In the genomic region with DNA sequence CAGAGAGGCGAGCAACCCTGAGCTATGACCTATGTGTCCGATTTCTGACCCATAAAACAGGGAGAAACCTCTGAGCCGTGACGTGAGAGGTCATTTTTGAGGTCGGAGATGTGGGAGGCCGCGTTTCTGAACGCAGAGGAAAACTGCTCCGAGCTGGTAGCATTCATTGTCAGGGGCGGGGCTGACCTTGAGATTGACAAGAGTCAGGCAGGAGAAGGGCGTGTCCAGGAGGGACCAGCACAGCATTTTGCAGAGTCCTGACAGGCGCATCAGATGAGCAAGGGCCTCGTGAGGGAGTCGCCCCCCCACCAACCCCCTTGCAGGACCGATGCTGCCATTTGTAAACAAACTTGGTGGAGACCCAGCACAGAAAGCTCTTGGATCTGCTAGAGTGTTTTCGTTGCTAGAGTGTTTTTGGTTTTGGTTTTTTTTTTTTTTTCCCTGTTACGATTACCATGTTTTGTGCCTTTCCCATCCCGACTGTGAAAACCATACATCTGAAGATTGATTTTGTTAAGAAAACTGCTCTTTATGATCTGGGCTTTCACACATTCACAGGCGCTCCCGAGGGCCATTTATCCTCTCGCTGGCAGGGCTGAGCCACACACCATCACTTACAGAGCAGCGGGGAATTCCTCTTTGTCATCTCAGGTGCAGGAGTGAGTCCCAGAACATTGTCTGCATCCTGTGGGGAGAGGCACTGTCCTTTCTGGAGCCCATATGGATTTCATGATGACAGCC, we compare ENCODE assay signal across 7 mouse cellular contexts.
DNase-seq lines count a peak whose midpoint lies in the region; ATAC-seq and TF ChIP-seq lines count a peak whose summit lies in the region.

No protein-coding gene starts in this region.

- peaks cover 6% of the 10 kb centered on the region; the same call in 1 of the 2 replicates for H3K9me3 ChIP-seq in midbrain, embryonic 10.5 days (replicated peaks)
- no peaks in the 10 kb centered on the region for H3K9me3 ChIP-seq in midbrain, postnatal 0 days (ENCODE audit: low read length)
- peaks cover 4% of the 10 kb centered on the region; the same call in 1 of the 2 replicates for H3K9me3 ChIP-seq in embryonic facial prominence, embryonic 10.5 days
- peaks cover 3% of the 10 kb centered on the region; the same call in 1 of the 2 replicates for H3K9me3 ChIP-seq in intestine, embryonic 14.5 days (ENCODE audit: control insufficient read depth, low read length)
- H3K9me3 ChIP-seq in neural tube, embryonic 11.5 days (ENCODE audit: control insufficient read depth, low read length), result no peaks in the 10 kb centered on the region

- peak overlapping the region; percentile 80 for H3K27ac ChIP-seq in midbrain, embryonic 10.5 days (replicated peaks)
- H3K27ac ChIP-seq in midbrain, postnatal 0 days (ENCODE audit: low read depth, low read length), result no peak overlapping the region
- peak overlapping the region; percentile 68; the same call in 1 of the 2 replicates for H3K27ac ChIP-seq in embryonic facial prominence, embryonic 10.5 days (replicated peaks)
- no peak overlapping the region for H3K27ac ChIP-seq in intestine, embryonic 14.5 days (ENCODE audit: low read depth)
- peak overlapping the region; percentile 58; the same call in 1 of the 2 replicates for H3K27ac ChIP-seq in neural tube, embryonic 11.5 days (ENCODE audit: low read depth, low read length)

- H3K27me3 ChIP-seq in midbrain, embryonic 10.5 days (ENCODE audit: low read depth, poor library complexity, severe bottlenecking), result 0 out of 2 replicates have a peak, but pooled peaks cover 7% of the 10 kb centered on the region
- no peaks in the 10 kb centered on the region for H3K27me3 ChIP-seq in midbrain, postnatal 0 days (ENCODE audit: insufficient read depth, low read length)
- H3K27me3 ChIP-seq in embryonic facial prominence, embryonic 10.5 days (replicated peaks; ENCODE audit: low read depth, poor library complexity, severe bottlenecking), result peaks cover 2% of the 10 kb centered on the region; the same call in 1 of the 2 replicates
- no peaks in the 10 kb centered on the region for H3K27me3 ChIP-seq in intestine, embryonic 14.5 days (replicated peaks; ENCODE audit: control insufficient read depth, insufficient read depth, low read length)
- H3K27me3 ChIP-seq in neural tube, embryonic 11.5 days (ENCODE audit: control insufficient read depth, insufficient read depth, low read length), result no peaks in the 10 kb centered on the region

- no peaks in the 10 kb centered on the region for H3K36me3 ChIP-seq in midbrain, embryonic 10.5 days
- H3K36me3 ChIP-seq in midbrain, postnatal 0 days (ENCODE audit: insufficient read depth, low read length), result no peaks in the 10 kb centered on the region
- no peaks in the 10 kb centered on the region for H3K36me3 ChIP-seq in embryonic facial prominence, embryonic 10.5 days (replicated peaks)
- no peaks in the 10 kb centered on the region for H3K36me3 ChIP-seq in intestine, embryonic 14.5 days (ENCODE audit: control insufficient read depth, insufficient read depth, low read length)
- no peaks in the 10 kb centered on the region for H3K36me3 ChIP-seq in neural tube, embryonic 11.5 days (ENCODE audit: control insufficient read depth, insufficient read depth, low read length)

- no peak overlapping the region for H3K9ac ChIP-seq in midbrain, postnatal 0 days (replicated peaks; ENCODE audit: low read length, poor library complexity, severe bottlenecking)
- H3K9ac ChIP-seq in intestine, embryonic 14.5 days (ENCODE audit: low read length), result no peak overlapping the region
- no peak overlapping the region for H3K9ac ChIP-seq in neural tube, embryonic 11.5 days (ENCODE audit: low read length)

- peak; percentile 39 for DNase-seq in midbrain, embryonic 10.5 days (ENCODE audit: low spot score)
- DNase-seq in midbrain, postnatal 0 days (ENCODE audit: low spot score), result no peak
- DNase-seq in embryonic facial prominence, embryonic 10.5 days (ENCODE audit: low spot score), result peak; percentile 52
- no peak for DNase-seq in intestine, embryonic 14.5 days (ENCODE audit: low spot score)
- DNase-seq in neural tube, embryonic 11.5 days (ENCODE audit: low spot score), result peak; percentile 54
- no peak for DNase-seq in left cerebral cortex, postnatal 36 days (ENCODE audit: low spot score in 2 of 2)
- DNase-seq in cerebellum, postnatal 4 days (ENCODE audit: low spot score in 2 of 2), result no peak

- no peak for ATAC-seq in midbrain, postnatal 0 days (ENCODE audit: low FRiP score)
- 0 out of 2 replicates have a peak, but pooled peaks have one; percentile 44 for ATAC-seq in intestine, embryonic 14.5 days (replicated peaks; ENCODE audit: low FRiP score, low TSS enrichment, low read depth)
- ATAC-seq in neural tube, embryonic 11.5 days (ENCODE audit: insufficient read depth, low FRiP score, low TSS enrichment), result no peak

- H3K4me2 ChIP-seq in midbrain, postnatal 0 days (ENCODE audit: low read depth, low read length, poor library complexity, severe bottlenecking), result no peak overlapping the region
- peak overlapping the region; percentile 33 for H3K4me2 ChIP-seq in intestine, embryonic 14.5 days (ENCODE audit: low read length)
- peak overlapping the region; percentile 27 for H3K4me2 ChIP-seq in neural tube, embryonic 11.5 days (ENCODE audit: low read depth)

- TF ChIP-seq CTCF in midbrain, postnatal 0 days (IDR thresholded peaks at IDR 0.05), result no peak

- intact Hi-C loops in left cerebral cortex, postnatal 36 days (cut with DNase I), result no loop called here

- peak overlapping the region; percentile 35 for H3K4me3 ChIP-seq in midbrain, embryonic 10.5 days
- no peak overlapping the region for H3K4me3 ChIP-seq in midbrain, postnatal 0 days (ENCODE audit: low read depth, low read length)
- peak overlapping the region; percentile 43 for H3K4me3 ChIP-seq in embryonic facial prominence, embryonic 10.5 days
- no peak overlapping the region for H3K4me3 ChIP-seq in intestine, embryonic 14.5 days (ENCODE audit: low read depth, low read length)
- no peak overlapping the region for H3K4me3 ChIP-seq in neural tube, embryonic 11.5 days (ENCODE audit: low read depth, low read length)

- H3K4me1 ChIP-seq in midbrain, embryonic 10.5 days, result peaks cover 34% of the 10 kb centered on the region
- peaks cover 13% of the 10 kb centered on the region; the same call in 1 of the 2 replicates for H3K4me1 ChIP-seq in midbrain, postnatal 0 days (ENCODE audit: insufficient read depth, low read length)
- H3K4me1 ChIP-seq in embryonic facial prominence, embryonic 10.5 days, result peaks cover 22% of the 10 kb centered on the region
- peaks cover 10% of the 10 kb centered on the region; the same call in 1 of the 2 replicates for H3K4me1 ChIP-seq in intestine, embryonic 14.5 days (replicated peaks; ENCODE audit: control insufficient read depth, insufficient read depth, low read length)
- H3K4me1 ChIP-seq in neural tube, embryonic 11.5 days (ENCODE audit: control insufficient read depth, insufficient read depth, low read length), result peaks cover 12% of the 10 kb centered on the region

- WGBS in midbrain, embryonic 10.5 days, result 18% methylated on average over 22 of the region's 22 CpGs
- 17% methylated on average over 22 of the region's 22 CpGs for WGBS in midbrain, postnatal 0 days
- WGBS in embryonic facial prominence, embryonic 10.5 days, result 9% methylated on average over 22 of the region's 22 CpGs
- 8% methylated on average over 22 of the region's 22 CpGs for WGBS in intestine, embryonic 14.5 days
- WGBS in neural tube, embryonic 11.5 days, result 6% methylated on average over 22 of the region's 22 CpGs

Comparison
In these comparisons a context has a peak if more than half of its experiments do, and no peak if none do; other contexts are left out.
1. DNase-seq: peak in midbrain, embryonic 10.5 days (single experiment), embryonic facial prominence, embryonic 10.5 days (single experiment) and neural tube, embryonic 11.5 days (single experiment); none in midbrain, postnatal 0 days (single experiment), intestine, embryonic 14.5 days (single experiment), left cerebral cortex, postnatal 36 days (0 of 2) and cerebellum, postnatal 4 days (0 of 2).
2. H3K27ac ChIP-seq: peak in midbrain, embryonic 10.5 days (single experiment), embryonic facial prominence, embryonic 10.5 days (single experiment) and neural tube, embryonic 11.5 days (single experiment); none in midbrain, postnatal 0 days (single experiment) and intestine, embryonic 14.5 days (single experiment).
3. H3K4me3 ChIP-seq: peak in midbrain, embryonic 10.5 days (single experiment) and embryonic facial prominence, embryonic 10.5 days (single experiment); none in midbrain, postnatal 0 days (single experiment), intestine, embryonic 14.5 days (single experiment) and neural tube, embryonic 11.5 days (single experiment).